Mouse (Mus musculus): ENCODE measurements around the gene Atp6v0a4. TPM values are rescaled to one million over a fixed set of nuclear protein-coding genes. Genes with fewer than 3 reads are reported as not detected.

Atp6v0a4 gene
- polyA plus RNA-seq, 1 experiment = 259 TPM

GRCm38 (mm10) chr6:38116107-38116770 lies 8.1 kb downstream of the Atp6v0a4 start:
- Histone ChIP-seq H3K4me3 (ENCODE audit: insufficient read depth, low read depth, low read length) (no peak overlapping the region), H3K27me3 (replicated peaks; ENCODE audit: control insufficient read depth, insufficient read depth, low read length) (no peaks in the 10 kb centered on the region), H3K36me3 (ENCODE audit: control insufficient read depth, insufficient read depth, low read length) (no peaks in the 10 kb centered on the region), H3K4me1 (ENCODE audit: control insufficient read depth, insufficient read depth, low read length) (peaks cover 24% of the 10 kb centered on the region), H3K27ac (ENCODE audit: insufficient read depth, low read depth, low read length) (0 out of 2 replicates have a peak overlapping the region, but pooled peaks have one; percentile 3)
- TF ChIP-seq POLR2A (IDR thresholded peaks at IDR 0.05; ENCODE audit: low read depth, low read length) (no peak), CTCF (conservative IDR thresholded peaks at IDR 0.05; ENCODE audit: insufficient read depth, insufficient read length, low read depth, low read length) (no peak)
- DNase-seq = no peak
- whole genome bisulfite sequencing = 49% methylated on average over 4 of the region's 4 CpGs

- no peaks in the 10 kb centered on the region for H3K36me3 ChIP-seq (ENCODE audit: control insufficient read depth, insufficient read depth, low read length)
- TF ChIP-seq POLR2A (IDR thresholded peaks at IDR 0.05; ENCODE audit: low read depth, low read length) = no peak
- no peak for TF ChIP-seq CTCF (conservative IDR thresholded peaks at IDR 0.05; ENCODE audit: insufficient read depth, insufficient read length, low read depth, low read length)
- H3K27ac ChIP-seq (ENCODE audit: insufficient read depth, low read depth, low read length) = peak overlapping the region; percentile 86
- WGBS = 29% methylated on average over 9 of the region's 9 CpGs
- no peaks in the 10 kb centered on the region for H3K27me3 ChIP-seq (replicated peaks; ENCODE audit: control insufficient read depth, insufficient read depth, low read length)
- peak overlapping the region; percentile 26; the same call in 1 of the 2 replicates for H3K4me3 ChIP-seq (ENCODE audit: insufficient read depth, low read depth, low read length)
- DNase-seq = peak; percentile 83
- H3K4me1 ChIP-seq (ENCODE audit: control insufficient read depth, insufficient read depth, low read length) = peaks cover 10% of the 10 kb centered on the region; the same call in 1 of the 2 replicates
Observed at GRCm38 (mm10) chr6:38110859-38111258, 13.5 kb downstream of the Atp6v0a4 start.

GRCm38 (mm10) chr6:38109871-38110270 lies 14.5 kb downstream of the Atp6v0a4 start:
- H3K27ac ChIP-seq (ENCODE audit: insufficient read depth, low read depth, low read length) = peak overlapping the region; percentile 84
- 17% methylated on average over 9 of the region's 9 CpGs for WGBS
- peak overlapping the region; percentile 51 for H3K4me3 ChIP-seq (ENCODE audit: insufficient read depth, low read depth, low read length)
- H3K27me3 ChIP-seq (replicated peaks; ENCODE audit: control insufficient read depth, insufficient read depth, low read length) = no peaks in the 10 kb centered on the region
- no peaks in the 10 kb centered on the region for H3K36me3 ChIP-seq (ENCODE audit: control insufficient read depth, insufficient read depth, low read length)
- peak; percentile 57 for DNase-seq
- peaks cover 9% of the 10 kb centered on the region; the same call in 1 of the 2 replicates for H3K4me1 ChIP-seq (ENCODE audit: control insufficient read depth, insufficient read depth, low read length)
- TF ChIP-seq CTCF (conservative IDR thresholded peaks at IDR 0.05; ENCODE audit: insufficient read depth, insufficient read length, low read depth, low read length) (no peak), POLR2A (IDR thresholded peaks at IDR 0.05; ENCODE audit: low read depth, low read length) (no peak)

- DNase-seq = peak; percentile 70
- no peaks in the 10 kb centered on the region for H3K27me3 ChIP-seq (replicated peaks; ENCODE audit: control insufficient read depth, insufficient read depth, low read length)
- TF ChIP-seq POLR2A (IDR thresholded peaks at IDR 0.05; ENCODE audit: low read depth, low read length) = no peak
- no peak for TF ChIP-seq CTCF (conservative IDR thresholded peaks at IDR 0.05; ENCODE audit: insufficient read depth, insufficient read length, low read depth, low read length)
- peak within 1 kb of the TSS; percentile 51 for H3K4me3 ChIP-seq (ENCODE audit: insufficient read depth, low read depth, low read length)
- H3K4me1 ChIP-seq (ENCODE audit: control insufficient read depth, insufficient read depth, low read length) = peaks cover 9% of the 10 kb centered on the region; the same call in 1 of the 2 replicates
- peak within 1 kb of the TSS; percentile 84 for H3K27ac ChIP-seq (ENCODE audit: insufficient read depth, low read depth, low read length)
- no peaks in the 10 kb centered on the region for H3K36me3 ChIP-seq (ENCODE audit: control insufficient read depth, insufficient read depth, low read length)
- 35% methylated on average over 9 of the region's 9 CpGs for WGBS
Observed at GRCm38 (mm10) chr6:38109160-38109795, 15.1 kb downstream of the Atp6v0a4 start, which contains the start of gene Tmem213. Tmem213 (plus strand) TSS chr6:38109255.

GRCm38 (mm10) chr6:38108449-38108848 lies 15.9 kb downstream of the Atp6v0a4 start:
- TF ChIP-seq CTCF (conservative IDR thresholded peaks at IDR 0.05; ENCODE audit: insufficient read depth, insufficient read length, low read depth, low read length) (no peak), POLR2A (IDR thresholded peaks at IDR 0.05; ENCODE audit: low read depth, low read length) (no peak)
- H3K4me1 ChIP-seq (ENCODE audit: control insufficient read depth, insufficient read depth, low read length) = peaks cover 9% of the 10 kb centered on the region; the same call in 1 of the 2 replicates
- DNase-seq = no peak
- no peak overlapping the region for H3K4me3 ChIP-seq (ENCODE audit: insufficient read depth, low read depth, low read length)
- H3K27me3 ChIP-seq (replicated peaks; ENCODE audit: control insufficient read depth, insufficient read depth, low read length) = no peaks in the 10 kb centered on the region
- peak overlapping the region; percentile 84; the same call in 1 of the 2 replicates for H3K27ac ChIP-seq (ENCODE audit: insufficient read depth, low read depth, low read length)
- WGBS = 83% methylated on average over 5 of the region's 5 CpGs
- no peaks in the 10 kb centered on the region for H3K36me3 ChIP-seq (ENCODE audit: control insufficient read depth, insufficient read depth, low read length)

- H3K4me3 ChIP-seq (ENCODE audit: insufficient read depth, low read depth, low read length) = no peak overlapping the region
- no peaks in the 10 kb centered on the region; the same call in 1 of the 2 replicates for H3K36me3 ChIP-seq (ENCODE audit: control insufficient read depth, insufficient read depth, low read length)
- no peaks in the 10 kb centered on the region for H3K27me3 ChIP-seq (replicated peaks; ENCODE audit: control insufficient read depth, insufficient read depth, low read length)
- no peak overlapping the region for H3K27ac ChIP-seq (ENCODE audit: insufficient read depth, low read depth, low read length)
- no peak for DNase-seq
- no peak for TF ChIP-seq POLR2A (IDR thresholded peaks at IDR 0.05; ENCODE audit: low read depth, low read length)
- TF ChIP-seq CTCF (conservative IDR thresholded peaks at IDR 0.05; ENCODE audit: insufficient read depth, insufficient read length, low read depth, low read length) = no peak
- peaks cover 3% of the 10 kb centered on the region; the same call in 1 of the 2 replicates for H3K4me1 ChIP-seq (ENCODE audit: control insufficient read depth, insufficient read depth, low read length)
- WGBS = 84% methylated on average over 9 of the region's 9 CpGs
Observed at GRCm38 (mm10) chr6:38105924-38106323, 18.5 kb downstream of the Atp6v0a4 start.

GRCm38 (mm10) chr6:38103775-38104174 lies 20.6 kb downstream of the Atp6v0a4 start:
- Histone ChIP-seq H3K4me3 (ENCODE audit: insufficient read depth, low read depth, low read length) (no peak overlapping the region), H3K27me3 (replicated peaks; ENCODE audit: control insufficient read depth, insufficient read depth, low read length) (no peaks in the 10 kb centered on the region), H3K27ac (ENCODE audit: insufficient read depth, low read depth, low read length) (no peak overlapping the region), H3K4me1 (ENCODE audit: control insufficient read depth, insufficient read depth, low read length) (no peaks in the 10 kb centered on the region; the same call in 1 of the 2 replicates), H3K36me3 (ENCODE audit: control insufficient read depth, insufficient read depth, low read length) (no peaks in the 10 kb centered on the region; the same call in 1 of the 2 replicates)
- WGBS = 67% methylated on average over 6 of the region's 6 CpGs
- TF ChIP-seq CTCF (conservative IDR thresholded peaks at IDR 0.05; ENCODE audit: insufficient read depth, insufficient read length, low read depth, low read length) (no peak), POLR2A (IDR thresholded peaks at IDR 0.05; ENCODE audit: low read depth, low read length) (no peak)
- no peak for DNase-seq
